Mouse (Mus musculus): ENCODE measurements at regions not wholly inside any gene's neighbourhood (a gene's known extent, or its start where the extent isn't known, plus 50 kb on each side); places are given as distances from the start of the nearest gene placed in this dataset.
"Not testable (repeated sequence)": the region's sequence is repeated elsewhere in the genome, so short reads cannot be mapped to it uniquely, and the experiment has no call there.

DNA sequence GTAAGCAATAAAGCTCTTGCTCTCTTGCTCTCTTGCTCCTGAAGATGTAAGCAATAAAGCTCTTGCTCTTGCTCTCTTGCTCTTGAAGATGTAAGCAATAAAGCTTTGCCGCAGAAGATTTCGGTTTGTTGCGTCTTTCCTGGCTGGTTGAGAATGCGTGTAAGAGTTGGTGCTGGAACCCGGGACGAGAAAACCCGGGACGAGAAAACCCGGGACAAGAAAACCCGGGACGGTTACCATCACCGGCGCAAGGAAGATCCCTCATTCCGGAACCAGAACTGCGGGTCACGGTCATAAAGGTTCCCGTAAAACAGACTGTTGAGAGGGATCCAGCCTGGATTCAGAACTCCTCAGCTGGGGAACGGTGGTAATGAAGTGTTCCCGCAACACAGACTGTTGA is 60.1 kb upstream of the Prl2c3 start:
- H3K9me3 ChIP-seq (replicated peaks; ENCODE audit: control insufficient read depth, insufficient read depth, low read length, poor library complexity, severe bottlenecking) = peaks cover 56% of the 10 kb centered on the region
- H3K27me3 ChIP-seq (ENCODE audit: control insufficient read depth, insufficient read depth, low read length, poor library complexity, severe bottlenecking); H3K27ac ChIP-seq (ENCODE audit: insufficient read depth, low read length); H3K4me1 ChIP-seq (ENCODE audit: control insufficient read depth, insufficient read depth, low read length); H3K9ac ChIP-seq (ENCODE audit: low read depth, poor library complexity, severe bottlenecking); H3K36me3 ChIP-seq (ENCODE audit: control insufficient read depth, insufficient read depth, low read length, poor library complexity, severe bottlenecking); H3K4me3 ChIP-seq (ENCODE audit: low read depth, low read length): not testable (repeated sequence)

Data from ES-Bruce4 (cell line).